Mouse (Mus musculus) G1E (cell line): ENCODE results near the gene Abca3. TPM values are rescaled to one million over a fixed set of nuclear protein-coding genes. Genes with fewer than 3 reads are reported as not detected.

Experiments used
- ATAC-seq: 2 replicates; pipeline ENCODE4 v1.8.0; 2016; ENCODE audit warnings: mild to moderate bottlenecking; ENCODE audit not compliant: insufficient number of reproducible peaks, poor library complexity, low FRiP score, severe bottlenecking; ENCODE audit errors: extremely low read depth
- DNase-seq: peaks from one replicate; pipeline ENCODE4 v3.0.0; 2012; ENCODE audit warnings: low spot score
- H3K27me3 ChIP-seq: 2 replicates; pipeline ENCODE4 v1.6.1; 2012; ENCODE audit warnings: mild to moderate bottlenecking, low read length, inconsistent platforms; ENCODE audit not compliant: insufficient read depth
- H3K36me3 ChIP-seq: replicated peaks from 2 replicates; pipeline ENCODE3; 2012; ENCODE audit warnings: mild to moderate bottlenecking, inconsistent platforms
- H3K4me1 ChIP-seq: 2 replicates; pipeline ENCODE4 v1.6.1; 2012; ENCODE audit warnings: low read depth, low read length, inconsistent platforms, mixed read lengths; ENCODE audit not compliant: insufficient read depth
- H3K4me3 ChIP-seq: 2 replicates; pipeline ENCODE4 v1.5.1; 2012; ENCODE audit warnings: low read depth, mild to moderate bottlenecking, inconsistent platforms, low read length, moderate library complexity, mixed read lengths
- H3K9me3 ChIP-seq: replicated peaks from 2 replicates; pipeline ENCODE4 v1.6.1; 2012; ENCODE audit warnings: inconsistent platforms
- CTCF ChIP-seq: IDR thresholded peaks from 2 replicates; pipeline ENCODE4 v1.5.1; 2012; ENCODE audit warnings: low read depth, low read length, inconsistent platforms, mixed read lengths
- GATA1 ChIP-seq: IDR thresholded peaks from 2 replicates; pipeline ENCODE4 v1.6.1; 2012; ENCODE audit warnings: borderline replicate concordance, low read length, inconsistent platforms, mixed read lengths
- GATA2 ChIP-seq: IDR thresholded peaks from 2 replicates; pipeline ENCODE4 v1.6.1; 2012; ENCODE audit warnings: low read depth, low read length, inconsistent platforms, borderline replicate concordance
- POLR2AphosphoS5 ChIP-seq: IDR thresholded peaks from 2 replicates; pipeline ENCODE4 v1.6.1; 2012; ENCODE audit warnings: low read depth, low read length, inconsistent platforms; ENCODE audit not compliant: insufficient replicate concordance
- TAL1 ChIP-seq: conservative IDR thresholded peaks from 2 replicates; pipeline ENCODE4 v1.6.1; 2012; ENCODE audit warnings: low read depth, low read length, inconsistent platforms, mixed read lengths
- polyA plus RNA-seq: library from polyadenylated mRNA; stranded (reverse); fragments of >175 nt; gene quantifications from 2 replicates; pipeline ENCODE4 v1.2.3, GENCODE M21; 2012
- total RNA-seq, 2 experiments: library from RNA; stranded (forward) in 1 of 2; stranded (reverse) in 1 of 2; fragments of 200-1000 nt in 1 of 2; fragments of >200 nt in 1 of 2; fragmentation: Nextera tagmentation in 1 of 2; gene quantifications; 2 replicates each; pipeline ENCODE4 v1.2.3; 2014 to 2017

Gene Abca3
- total RNA-seq (2014; fragmentation: Nextera tagmentation) (65.4 and 68.9 TPM in 2 replicates), total RNA-seq (2017) (22.1 and 24.0 TPM in 2 replicates), polyA plus RNA-seq (29.2 and 29.5 TPM in 2 replicates)

GRCm38 (mm10) chr17:24351760-24352357, at the start of gene Abca3:
Abca3 (plus strand) TSS chr17:24351950.
- peak; percentile 88 for DNase-seq
- H3K27me3 ChIP-seq = peaks cover 9% of the 10 kb centered on the region
- no peaks in the 10 kb centered on the region for H3K9me3 ChIP-seq
- H3K4me3 ChIP-seq = peak within 1 kb of the TSS; percentile 84
- H3K4me1 ChIP-seq = peaks cover 58% of the 10 kb centered on the region
- no peak for TF ChIP-seq GATA2
- no peak for TF ChIP-seq TAL1
- peak; percentile 89 for TF ChIP-seq CTCF
- TF ChIP-seq GATA1 = no peak
- TF ChIP-seq POLR2AphosphoS5 = no peak
- H3K36me3 ChIP-seq = peaks cover 15% of the 10 kb centered on the region
- ATAC-seq = peak; percentile 77

- DNase-seq = no peak
- H3K4me1 ChIP-seq = no peaks in the 10 kb centered on the region
- H3K36me3 ChIP-seq = no peaks in the 10 kb centered on the region
- no peak for ATAC-seq
- no peak overlapping the region for H3K4me3 ChIP-seq
- TF ChIP-seq CTCF (0 out of 2 replicates have a peak, but pooled peaks have one; percentile 13), GATA2 (no peak)
- H3K9me3 ChIP-seq = no peaks in the 10 kb centered on the region
- H3K27me3 ChIP-seq = peaks cover 24% of the 10 kb centered on the region
Measured at GRCm38 (mm10) chr17:24307500-24307899, 44.2 kb upstream of the Abca3 start.

GRCm38 (mm10) chr17:24320826-24321225, 30.9 kb upstream of the Abca3 start:
- Histone ChIP-seq H3K36me3 (no peaks in the 10 kb centered on the region), H3K9me3 (no peaks in the 10 kb centered on the region), H3K4me1 (no peaks in the 10 kb centered on the region), H3K27me3 (peaks cover 16% of the 10 kb centered on the region; the same call in 1 of the 2 replicates), H3K4me3 (no peak overlapping the region)
- DNase-seq (no peak), ATAC-seq (no peak)
- no peak for TF ChIP-seq GATA1
- no peak for TF ChIP-seq CTCF
- TF ChIP-seq GATA2 = no peak

- DNase-seq = no peak
- Histone ChIP-seq H3K4me1 (no peaks in the 10 kb centered on the region), H3K4me3 (no peak overlapping the region), H3K27me3 (peaks cover 26% of the 10 kb centered on the region), H3K36me3 (no peaks in the 10 kb centered on the region), H3K9me3 (no peaks in the 10 kb centered on the region)
- ATAC-seq = no peak
- no peak for TF ChIP-seq POLR2AphosphoS5
- TF ChIP-seq TAL1 = no peak
- no peak for TF ChIP-seq GATA2
- TF ChIP-seq GATA1 = no peak
- TF ChIP-seq CTCF = no peak
Measured at GRCm38 (mm10) chr17:24325051-24325450, 26.7 kb upstream of the Abca3 start.

GRCm38 (mm10) chr17:24327656-24328055, 24.1 kb upstream of the Abca3 start:
- no peak overlapping the region for H3K4me3 ChIP-seq
- peaks cover 30% of the 10 kb centered on the region for H3K27me3 ChIP-seq
- ATAC-seq (no peak), DNase-seq (no peak)
- TF ChIP-seq GATA2 (no peak), TAL1 (no peak), CTCF (no peak), GATA1 (no peak), POLR2AphosphoS5 (no peak)
- H3K36me3 ChIP-seq = no peaks in the 10 kb centered on the region
- H3K9me3 ChIP-seq = no peaks in the 10 kb centered on the region
- no peaks in the 10 kb centered on the region for H3K4me1 ChIP-seq

GRCm38 (mm10) chr17:24344672-24345071, 7.1 kb upstream of the Abca3 start:
- Histone ChIP-seq H3K4me3 (no peak overlapping the region), H3K9me3 (no peaks in the 10 kb centered on the region), H3K36me3 (no peaks in the 10 kb centered on the region), H3K27me3 (peaks cover 11% of the 10 kb centered on the region), H3K4me1 (peaks cover 4% of the 10 kb centered on the region; the same call in 1 of the 2 replicates)
- no peak for DNase-seq
- no peak for ATAC-seq
- no peak for TF ChIP-seq CTCF
- no peak for TF ChIP-seq GATA2
- no peak for TF ChIP-seq TAL1
- no peak for TF ChIP-seq POLR2AphosphoS5
- TF ChIP-seq GATA1 = no peak
